Mouse (Mus musculus) erythroblast, embryonic 14.5 days (primary cell): Measurements from ENCODE around the gene Rgl1. TPM values are rescaled to one million over a fixed set of nuclear protein-coding genes. Genes with fewer than 3 reads are reported as not detected.

Experiments
- H3K27me3 ChIP-seq: 2 replicates; pipeline ENCODE4 v1.6.1; 2012; ENCODE audit warnings: inconsistent platforms; ENCODE audit not compliant: control insufficient read depth
- H3K36me3 ChIP-seq: 2 replicates; pipeline ENCODE4 v1.6.1; 2012; ENCODE audit warnings: mild to moderate bottlenecking, inconsistent platforms; ENCODE audit not compliant: control insufficient read depth
- H3K4me1 ChIP-seq: 2 replicates; pipeline ENCODE4 v1.6.1; 2012; ENCODE audit warnings: inconsistent platforms; ENCODE audit not compliant: control insufficient read depth
- H3K4me3 ChIP-seq: replicated peaks from 2 replicates; pipeline ENCODE3; 2012; ENCODE audit warnings: moderate library complexity, mild to moderate bottlenecking, inconsistent platforms
- H3K9me3 ChIP-seq: 2 replicates; pipeline ENCODE4 v1.6.1; 2012; ENCODE audit warnings: low read length, inconsistent platforms, mixed read lengths; ENCODE audit not compliant: control insufficient read depth
- GATA1 ChIP-seq: IDR thresholded peaks from 2 replicates; pipeline ENCODE4 v1.6.1; 2012; ENCODE audit warnings: low read length, inconsistent platforms, mixed read lengths
- TAL1 ChIP-seq: IDR thresholded peaks from 3 replicates; pipeline ENCODE4 v1.6.1; 2012; ENCODE audit warnings: low read length, inconsistent platforms, mixed read lengths
- polyA plus RNA-seq: library from polyadenylated mRNA; stranded (reverse); fragments of >175 nt; gene quantifications from 2 replicates; pipeline ENCODE4 v1.2.3, GENCODE M21; 2012

The Rgl1 gene
- polyA plus RNA-seq, 1 experiment, result 0.03 TPM

DNA sequence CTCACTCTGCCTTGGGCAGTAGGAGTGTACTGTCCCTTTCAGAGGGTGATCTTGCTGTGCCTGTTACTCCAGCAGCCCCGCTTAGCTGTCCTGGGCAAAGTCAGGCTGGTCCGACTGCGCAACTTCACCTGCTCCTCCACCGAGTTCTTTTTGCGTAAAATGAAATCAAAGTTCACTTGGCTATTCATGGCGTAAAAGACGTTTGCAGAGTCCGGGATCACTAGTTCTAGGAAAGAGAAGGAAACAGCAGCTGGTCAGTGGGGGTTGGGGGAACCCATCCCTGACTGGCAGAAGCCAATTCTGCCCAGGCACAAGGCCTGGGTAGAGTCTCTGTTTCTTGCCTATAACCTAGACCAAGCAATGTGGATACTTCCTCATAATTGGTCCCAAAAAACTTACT lies 247.2 kb downstream of the Rgl1 start:
- TF ChIP-seq TAL1, result no peak
- TF ChIP-seq GATA1, result no peak
- Histone ChIP-seq H3K4me1 (no peaks in the 10 kb centered on the region), H3K27me3 (no peaks in the 10 kb centered on the region), H3K9me3 (no peaks in the 10 kb centered on the region), H3K4me3 (no peak overlapping the region), H3K36me3 (peaks cover 4% of the 10 kb centered on the region; the same call in 1 of the 2 replicates)

DNA sequence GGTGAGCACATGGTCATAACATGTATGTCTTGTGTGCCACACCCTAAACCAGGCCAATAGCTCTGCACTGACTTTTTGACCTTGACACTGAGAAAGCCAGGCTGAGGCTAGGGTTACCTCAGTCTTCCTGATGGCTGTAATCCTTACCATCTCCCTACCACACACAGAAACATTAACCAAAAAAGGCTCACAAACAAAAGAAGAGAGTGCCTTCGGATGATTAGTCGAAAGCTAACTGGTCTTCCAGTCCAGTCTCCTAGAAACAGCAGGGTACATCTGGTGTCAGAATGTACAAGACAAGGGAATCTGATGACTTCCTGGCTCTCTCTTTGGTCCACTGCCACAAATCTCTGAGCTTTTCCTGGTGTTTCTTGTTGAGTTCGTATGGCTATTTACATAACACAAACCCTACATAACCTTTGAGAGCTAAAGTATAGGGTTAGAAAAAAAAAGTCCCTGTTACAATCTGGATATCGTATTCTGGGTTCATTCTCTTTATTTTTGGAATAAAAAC lies 249.0 kb downstream of the Rgl1 start:
- H3K4me3 ChIP-seq, result no peak overlapping the region
- TF ChIP-seq TAL1 (no peak), GATA1 (no peak)
- H3K27me3 ChIP-seq, result no peaks in the 10 kb centered on the region

DNA sequence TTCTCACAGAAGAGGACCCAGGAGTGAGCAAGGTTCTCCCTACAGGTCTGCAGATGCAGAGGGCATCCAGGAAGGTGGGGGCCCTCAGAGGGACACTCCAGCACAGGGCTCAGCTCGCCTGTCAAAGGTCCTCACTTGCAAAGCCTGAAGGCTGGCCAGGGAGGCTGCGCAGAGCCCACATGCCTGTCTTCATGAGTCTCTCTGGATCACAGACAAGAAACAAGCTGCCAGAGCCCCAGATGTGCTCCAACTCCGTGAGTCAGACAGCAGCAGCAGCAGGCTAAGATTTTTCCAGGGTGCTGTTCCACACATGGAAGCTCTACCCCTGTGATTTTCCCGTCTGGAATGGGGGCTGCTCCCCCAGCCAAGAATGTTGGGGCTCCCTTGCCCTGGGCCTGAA lies 251.9 kb downstream of the Rgl1 start:
- Histone ChIP-seq H3K9me3 (no peaks in the 10 kb centered on the region), H3K27me3 (no peaks in the 10 kb centered on the region), H3K4me3 (no peak overlapping the region), H3K36me3 (no peaks in the 10 kb centered on the region; the same call in 1 of the 2 replicates), H3K4me1 (no peaks in the 10 kb centered on the region)
- TF ChIP-seq GATA1 (no peak), TAL1 (no peak)

More for the DNA sequence above, 249.0 kb downstream of the Rgl1 start:
- Histone ChIP-seq H3K9me3 (no peaks in the 10 kb centered on the region), H3K36me3 (peaks cover 4% of the 10 kb centered on the region; the same call in 1 of the 2 replicates), H3K4me1 (no peaks in the 10 kb centered on the region)

DNA sequence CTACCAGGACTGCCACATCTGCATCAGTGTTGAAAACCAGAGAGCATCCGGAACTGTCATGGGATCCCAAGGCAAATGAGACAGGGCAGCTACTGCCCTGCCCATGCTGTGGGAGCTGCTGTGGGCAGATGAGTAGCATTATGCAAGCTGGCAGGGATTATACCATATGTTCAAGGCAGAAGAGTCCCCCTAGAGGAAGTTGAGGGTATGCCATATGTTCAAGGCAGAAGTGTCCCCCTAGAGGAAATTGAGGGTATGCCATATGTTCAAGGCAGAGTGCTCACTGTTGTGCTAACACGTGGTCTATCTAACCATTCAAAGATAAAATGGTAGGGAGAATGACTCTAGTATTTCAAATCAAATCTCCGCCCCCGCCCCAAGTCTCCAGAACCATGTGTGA lies 254.9 kb downstream of the Rgl1 start:
- Histone ChIP-seq H3K4me1 (no peaks in the 10 kb centered on the region), H3K9me3 (no peaks in the 10 kb centered on the region), H3K4me3 (no peak overlapping the region), H3K36me3 (no peaks in the 10 kb centered on the region), H3K27me3 (no peaks in the 10 kb centered on the region)
- TF ChIP-seq TAL1 (no peak), GATA1 (no peak)

DNA sequence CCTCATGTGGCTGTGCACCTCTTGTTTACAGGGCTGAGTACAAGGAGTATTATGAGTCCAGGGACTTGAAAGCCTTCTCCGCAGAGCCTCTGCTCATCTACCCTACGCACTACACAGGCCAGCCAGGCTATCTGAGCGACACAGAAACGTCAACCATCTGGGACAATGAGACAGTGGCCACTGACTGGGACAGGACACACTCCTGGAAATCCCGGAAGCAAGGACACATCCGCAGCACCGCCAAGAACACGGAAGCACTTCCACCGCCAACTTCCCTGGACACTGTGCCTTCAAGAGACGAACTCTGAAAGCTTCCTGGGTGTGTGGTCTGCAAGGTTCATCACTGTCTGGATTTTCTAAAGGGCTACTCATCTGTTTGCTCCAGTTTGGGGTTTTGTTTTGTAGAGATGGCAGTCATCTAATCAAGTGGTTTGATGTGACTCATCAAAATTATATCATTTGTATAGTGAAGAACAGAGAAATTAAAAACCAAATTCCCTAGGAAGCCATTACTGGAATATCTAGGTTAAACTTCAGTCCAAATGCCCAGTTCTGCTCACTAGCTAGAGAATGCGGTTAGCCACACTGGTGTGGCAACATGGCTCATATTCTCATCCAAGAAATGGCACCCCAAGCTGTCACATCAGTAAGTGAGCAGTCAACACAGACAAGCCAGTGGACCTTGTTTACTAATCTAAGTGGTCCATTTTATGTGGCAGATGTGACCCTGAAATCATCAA lies 257.5 kb downstream of the Rgl1 start:
- H3K4me1 ChIP-seq, result no peaks in the 10 kb centered on the region
- H3K36me3 ChIP-seq, result no peaks in the 10 kb centered on the region
- TF ChIP-seq TAL1 (no peak), GATA1 (no peak)
- H3K9me3 ChIP-seq, result no peaks in the 10 kb centered on the region
- H3K4me3 ChIP-seq, result no peak overlapping the region
- no peaks in the 10 kb centered on the region for H3K27me3 ChIP-seq

DNA sequence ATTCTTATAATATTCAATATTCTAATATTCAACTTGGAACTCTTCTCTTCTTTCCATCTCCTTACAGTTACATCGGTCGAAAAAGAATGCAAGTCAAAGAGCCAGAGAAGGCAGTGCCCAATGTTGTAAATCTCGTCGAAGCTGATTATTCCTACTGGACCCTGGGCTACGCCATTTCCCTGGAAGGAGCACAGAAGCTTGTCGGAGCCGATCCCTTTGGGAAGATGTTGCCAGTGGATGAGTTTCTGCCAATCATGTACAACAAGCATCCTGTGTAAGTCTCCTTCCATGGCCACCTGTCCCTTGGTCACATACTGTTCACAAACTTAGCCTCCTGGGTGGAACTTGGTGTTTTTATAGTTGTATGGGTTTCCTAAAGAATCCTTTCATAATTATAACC lies 259.4 kb downstream of the Rgl1 start:
- H3K27me3 ChIP-seq, result no peaks in the 10 kb centered on the region
- H3K4me3 ChIP-seq, result no peak overlapping the region
- TF ChIP-seq TAL1 (no peak), GATA1 (no peak)
- H3K4me1 ChIP-seq, result no peaks in the 10 kb centered on the region
- no peaks in the 10 kb centered on the region for H3K9me3 ChIP-seq
- H3K36me3 ChIP-seq, result no peaks in the 10 kb centered on the region

DNA sequence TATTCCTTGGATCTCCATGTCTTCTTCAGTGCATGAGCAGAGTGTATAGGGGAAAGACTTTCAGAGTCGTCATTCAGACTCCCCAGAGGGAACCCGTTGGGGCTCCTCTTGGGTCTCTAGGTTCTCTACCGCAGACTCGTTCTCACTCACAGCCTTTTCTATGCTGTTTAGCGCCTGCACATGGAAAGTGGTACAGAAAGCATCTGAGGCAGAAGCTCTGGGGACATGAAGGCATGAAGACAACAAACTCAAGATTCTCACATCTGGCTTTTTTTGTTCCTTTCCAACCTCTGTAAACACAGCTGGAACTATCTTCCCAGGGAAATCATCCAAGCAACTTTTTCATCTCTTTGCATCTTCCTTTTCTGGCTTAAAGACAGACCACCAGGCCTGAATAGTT lies 260.0 kb downstream of the Rgl1 start:
- H3K9me3 ChIP-seq, result no peaks in the 10 kb centered on the region
- no peaks in the 10 kb centered on the region for H3K36me3 ChIP-seq
- H3K4me1 ChIP-seq, result no peaks in the 10 kb centered on the region

DNA sequence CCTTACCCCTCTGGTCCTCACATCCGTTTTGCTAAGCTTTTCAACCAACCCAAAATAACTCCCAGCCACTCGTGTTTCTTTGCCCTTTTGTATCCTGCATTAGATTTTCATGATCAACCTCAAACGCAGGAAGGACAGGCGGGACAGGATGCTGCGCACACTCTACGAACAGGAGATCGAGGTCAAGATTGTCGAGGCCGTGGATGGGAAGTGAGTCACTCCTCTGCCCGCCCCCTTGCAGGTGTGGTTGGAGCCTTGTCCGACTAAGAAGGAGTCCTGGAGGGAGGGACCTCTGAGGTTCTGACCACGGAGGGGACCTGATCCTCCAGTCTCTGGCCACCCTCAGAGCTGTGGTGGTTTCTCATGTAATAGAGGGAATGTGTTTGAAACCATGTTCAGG lies 266.3 kb downstream of the Rgl1 start:
- no peak overlapping the region for H3K4me3 ChIP-seq
- no peak for TF ChIP-seq TAL1
- H3K9me3 ChIP-seq, result no peaks in the 10 kb centered on the region
- H3K36me3 ChIP-seq, result no peaks in the 10 kb centered on the region
- no peaks in the 10 kb centered on the region for H3K4me1 ChIP-seq
- no peaks in the 10 kb centered on the region for H3K27me3 ChIP-seq

More for the DNA sequence above, 260.0 kb downstream of the Rgl1 start:
- Histone ChIP-seq H3K4me3 (no peak overlapping the region), H3K27me3 (no peaks in the 10 kb centered on the region)
- TF ChIP-seq GATA1 (no peak), TAL1 (no peak)

DNA sequence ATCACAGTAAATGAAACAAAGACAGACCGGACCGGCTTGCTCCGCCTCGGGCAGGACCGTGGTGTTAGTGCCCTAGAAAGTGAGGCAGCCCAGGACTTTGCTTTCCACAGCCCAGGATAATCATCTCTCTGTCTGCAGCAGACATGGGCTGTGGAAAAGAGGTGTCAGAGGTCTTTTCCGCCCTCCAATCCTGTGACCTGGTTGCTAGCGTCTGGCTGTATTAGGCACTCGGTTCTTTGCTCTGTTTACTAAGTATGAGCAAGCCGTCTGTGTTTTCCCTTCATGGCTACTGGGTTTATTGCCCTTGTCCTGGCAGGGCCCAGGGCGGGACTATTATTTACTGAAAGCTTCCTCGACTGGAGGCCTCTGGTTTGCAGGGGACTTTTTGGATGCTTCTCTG lies 268.6 kb downstream of the Rgl1 start:
- Histone ChIP-seq H3K36me3 (no peaks in the 10 kb centered on the region), H3K4me1 (no peaks in the 10 kb centered on the region), H3K27me3 (no peaks in the 10 kb centered on the region), H3K9me3 (no peaks in the 10 kb centered on the region), H3K4me3 (no peak overlapping the region)
- TF ChIP-seq GATA1 (no peak), TAL1 (no peak)

DNA sequence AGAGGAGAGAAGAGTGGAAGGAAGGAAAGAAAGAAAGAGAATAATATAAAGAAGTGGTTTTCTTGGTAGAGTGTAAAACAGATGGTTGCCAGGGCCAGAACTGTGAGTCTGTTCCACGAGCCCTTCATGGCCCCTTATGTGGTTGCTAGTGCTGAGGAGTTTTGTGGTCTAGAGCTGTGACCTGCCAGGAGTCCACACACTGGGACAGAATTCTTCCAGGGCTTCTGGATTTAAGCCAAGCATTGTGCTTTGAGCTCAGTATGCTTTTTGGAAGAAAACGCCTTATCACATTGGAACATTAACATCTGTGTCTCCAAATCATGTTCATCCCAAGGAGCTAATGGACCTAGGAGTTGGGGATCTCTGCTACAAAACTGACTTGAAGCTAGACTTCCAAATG lies 269.3 kb downstream of the Rgl1 start:
- Histone ChIP-seq H3K27me3 (no peaks in the 10 kb centered on the region), H3K9me3 (no peaks in the 10 kb centered on the region), H3K4me3 (no peak overlapping the region), H3K36me3 (no peaks in the 10 kb centered on the region), H3K4me1 (no peaks in the 10 kb centered on the region)
- no peak for TF ChIP-seq TAL1
- TF ChIP-seq GATA1, result no peak
